Mouse (Mus musculus): ENCODE measurements around the gene Relt.

GRCm38 (mm10) chr7:100876293-100876692 lies 13.0 kb upstream of the Relt start:
- TF ChIP-seq CTCF (IDR thresholded peaks at IDR 0.05; ENCODE audit: extremely low read depth, insufficient read depth, insufficient read length, insufficient replicate concordance) (no peak), POLR2A (IDR thresholded peaks at IDR 0.05; ENCODE audit: low read depth, low read length) (no peak)
